Mouse (Mus musculus) ovary, postnatal 14 days (tissue): Measurements from ENCODE around the gene Dixdc1.

Experiments
- DNase-seq: peaks from one replicate; pipeline ENCODE4 v3.0.0; 2022; ENCODE audit warnings: low spot score

Dixdc1 gene

DNA sequence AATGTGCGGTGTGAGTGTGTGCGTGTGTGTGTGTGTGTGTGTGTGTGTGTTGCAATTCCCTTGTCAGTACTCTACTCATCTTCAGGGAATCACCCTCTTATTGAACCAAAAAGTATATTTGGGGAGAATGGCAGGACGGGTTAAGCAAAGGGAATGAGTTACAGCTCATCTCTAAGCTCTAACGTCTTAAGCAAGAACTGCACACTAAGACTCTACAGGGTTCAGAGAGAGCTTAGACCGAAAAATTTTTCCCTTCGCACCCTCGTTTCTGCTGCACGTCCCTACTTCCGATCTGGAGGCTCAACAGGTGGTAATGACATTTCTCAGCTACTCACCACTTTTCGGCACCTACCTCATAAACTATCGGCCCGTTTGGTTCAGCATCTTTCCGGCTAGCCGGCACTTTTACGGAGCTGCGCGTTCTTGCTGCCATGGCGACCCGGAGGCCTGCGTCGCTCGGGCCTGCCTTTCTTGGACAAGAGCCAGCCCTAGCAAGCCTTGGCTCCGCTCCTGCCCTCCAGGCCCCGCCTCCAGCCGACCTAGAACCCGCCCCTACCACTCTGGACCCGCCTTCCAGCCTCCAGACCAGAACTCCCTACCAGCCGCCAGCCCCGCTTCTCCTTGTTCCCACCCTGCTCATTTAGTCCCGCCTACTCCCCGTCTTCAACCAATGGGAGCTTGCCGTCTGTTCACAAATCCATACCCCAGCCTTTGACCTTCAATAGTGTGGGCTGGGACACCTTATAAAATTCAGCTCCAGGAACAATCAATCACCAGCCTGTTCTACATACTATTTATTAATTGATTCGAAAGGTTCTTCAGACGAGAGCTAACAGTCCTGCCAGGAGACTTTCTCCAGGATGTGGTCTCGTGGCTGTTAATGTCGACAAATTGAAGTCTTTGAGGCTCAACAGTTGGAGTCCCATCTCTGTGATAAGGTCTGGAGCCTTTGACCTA lies at the start of gene Dixdc1:
Gene Dixdc1, minus strand, starts transcription at position 604 of the 957 bp plus-strand sequence.
- peak; percentile 96 for DNase-seq

DNA sequence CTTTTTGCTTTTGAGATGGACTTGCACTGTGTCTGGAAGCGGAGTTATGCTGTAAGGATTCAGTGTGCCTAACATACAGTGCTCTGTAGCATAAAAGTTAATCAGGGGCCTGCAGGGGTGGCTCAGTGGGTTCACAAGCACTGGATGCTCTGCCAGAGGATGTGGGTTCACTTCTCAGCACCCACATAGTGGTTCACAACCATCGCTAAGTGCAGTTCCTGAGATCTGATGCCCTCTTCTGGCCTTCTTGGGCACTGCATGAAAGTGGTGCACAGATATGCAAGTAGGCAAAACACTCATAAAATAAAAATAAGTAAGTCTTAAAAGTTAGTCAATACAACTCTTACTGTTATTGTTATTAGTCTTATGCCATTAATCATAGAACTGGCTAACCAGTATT lies 42.8 kb upstream of the Dixdc1 start:
- DNase-seq = no peak

DNA sequence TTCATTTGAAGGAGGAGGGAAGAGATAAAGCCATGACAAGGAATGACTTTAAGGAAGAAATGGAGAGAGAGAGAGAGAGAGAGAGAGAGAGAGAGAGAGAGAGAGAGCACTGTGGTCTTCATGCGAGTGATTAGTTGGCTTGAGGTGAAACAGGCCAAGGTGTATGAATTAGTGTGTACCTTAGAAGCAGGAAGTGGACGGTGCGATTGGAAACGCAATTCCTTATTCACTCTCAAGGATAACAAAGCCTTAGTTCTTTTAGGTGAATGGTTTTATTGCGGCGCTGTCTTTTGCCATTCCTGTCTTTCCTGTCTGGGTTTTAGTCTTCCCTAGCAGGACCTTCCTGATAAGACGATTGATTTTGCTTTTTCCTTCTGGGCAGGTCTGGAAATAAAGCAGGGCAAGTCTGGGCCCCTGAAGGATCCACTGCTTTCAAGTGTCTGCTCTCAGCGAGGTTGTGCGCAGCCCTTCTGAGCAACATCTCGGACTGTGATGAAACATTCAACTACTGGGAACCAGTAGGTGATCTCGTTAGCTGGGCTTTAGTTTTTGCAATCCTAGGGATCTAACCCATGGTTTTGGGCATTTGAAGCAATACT lies 36.9 kb upstream of the Dixdc1 start:
- no peak for DNase-seq

DNA sequence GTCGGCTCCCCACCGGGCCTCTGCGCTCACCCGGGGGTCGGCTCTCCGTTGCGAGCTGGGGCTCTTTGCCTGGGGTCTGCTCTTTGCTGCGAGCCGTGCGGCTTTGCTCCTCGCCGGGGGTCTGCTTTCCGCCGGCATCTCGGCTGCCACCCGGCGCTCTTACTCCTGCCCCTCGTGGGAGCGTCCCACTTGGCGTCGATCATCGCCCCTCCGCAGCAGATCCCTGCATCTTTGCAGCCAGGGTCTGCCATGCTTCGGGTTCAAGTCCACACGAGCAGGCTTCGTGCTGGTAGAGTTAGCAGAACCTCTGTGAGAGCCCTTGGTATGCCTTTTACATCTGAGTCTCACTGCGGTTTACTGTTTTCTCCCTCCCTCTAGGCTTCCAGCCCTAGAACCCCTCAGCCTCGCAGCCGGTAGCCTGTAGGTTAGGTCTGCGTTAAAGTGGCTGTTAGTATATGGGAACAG lies 36.4 kb upstream of the Dixdc1 start:
- DNase-seq = no peak

DNA sequence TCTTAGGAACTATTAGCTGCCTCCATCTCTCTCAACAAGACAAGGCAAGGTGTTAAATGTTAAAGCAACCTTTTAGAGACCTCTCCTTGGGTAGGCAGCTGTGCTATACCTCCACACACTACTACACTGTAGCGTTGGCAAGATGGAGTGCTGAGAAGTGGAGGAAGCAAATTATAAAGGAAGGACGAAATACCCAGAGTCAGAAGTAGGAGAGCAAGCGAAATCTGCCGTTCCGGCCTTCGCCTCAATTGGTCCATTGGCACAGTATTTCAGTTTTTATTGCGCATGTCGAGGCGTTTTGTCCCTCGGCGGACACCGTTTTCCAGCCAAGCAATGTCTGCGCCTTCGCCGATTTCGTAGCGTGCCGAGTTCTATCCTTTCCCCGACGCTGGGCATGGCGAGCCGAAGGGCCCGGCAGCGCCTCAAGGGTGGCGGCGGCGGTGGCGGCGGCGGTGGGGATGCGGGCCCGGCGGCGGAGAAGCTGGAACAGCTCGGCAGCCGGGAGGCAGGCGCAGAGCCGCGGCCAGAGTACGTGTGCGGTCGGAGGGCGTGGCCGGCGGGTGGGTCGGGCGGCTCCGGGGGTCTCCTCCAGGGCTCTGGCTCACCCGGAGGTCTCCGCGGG lies 35.8 kb upstream of the Dixdc1 start, which contains the start of the genes Alg9 and 1110032A03Rik:
Gene Alg9, plus strand, starts transcription at position 29 of the 622 bp plus-strand sequence.
Gene 1110032A03Rik, minus strand, starts transcription at position 530 of the 622 bp plus-strand sequence.
- DNase-seq = peak; percentile 89

DNA sequence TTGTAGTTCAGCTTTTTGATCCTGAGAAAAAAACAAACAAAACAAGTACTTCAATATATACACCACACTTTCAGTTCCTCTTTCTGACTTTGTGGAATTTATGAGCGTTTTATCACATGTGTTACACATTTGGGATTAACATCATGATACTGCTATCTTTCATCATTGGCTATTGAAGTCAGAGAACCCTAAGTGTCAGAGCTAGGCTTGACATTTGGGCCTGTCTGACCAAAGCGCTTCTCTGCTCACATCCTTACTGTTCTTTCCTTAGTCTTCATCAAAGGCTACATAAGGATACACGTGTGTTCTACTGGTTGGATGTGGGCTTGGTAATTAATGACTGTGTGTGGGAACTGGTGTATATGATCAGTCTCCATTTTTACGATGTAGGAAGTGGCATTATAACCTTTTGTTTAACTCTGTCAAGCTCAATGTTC lies 34.7 kb upstream of the Dixdc1 start:
- no peak for DNase-seq

DNA sequence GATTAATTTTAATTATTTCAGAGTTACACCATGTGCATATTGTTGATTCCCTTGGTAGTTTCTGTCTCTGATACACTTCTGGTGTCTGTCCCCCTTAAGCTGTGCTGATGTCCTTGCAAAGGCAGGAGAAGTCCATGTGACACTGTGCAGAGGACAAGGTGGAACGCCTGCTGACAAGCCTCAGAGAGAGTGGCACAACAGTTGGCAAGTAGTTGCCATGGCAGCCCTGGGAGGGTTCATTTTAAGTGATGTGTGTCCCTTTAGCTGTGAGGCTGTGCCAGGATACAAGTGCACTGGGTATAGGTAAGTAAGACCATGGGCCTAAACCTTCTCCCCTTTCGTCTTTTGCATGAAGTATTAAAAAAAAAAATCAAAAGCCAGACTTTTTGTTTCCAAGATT lies 30.7 kb upstream of the Dixdc1 start:
- no peak for DNase-seq

DNA sequence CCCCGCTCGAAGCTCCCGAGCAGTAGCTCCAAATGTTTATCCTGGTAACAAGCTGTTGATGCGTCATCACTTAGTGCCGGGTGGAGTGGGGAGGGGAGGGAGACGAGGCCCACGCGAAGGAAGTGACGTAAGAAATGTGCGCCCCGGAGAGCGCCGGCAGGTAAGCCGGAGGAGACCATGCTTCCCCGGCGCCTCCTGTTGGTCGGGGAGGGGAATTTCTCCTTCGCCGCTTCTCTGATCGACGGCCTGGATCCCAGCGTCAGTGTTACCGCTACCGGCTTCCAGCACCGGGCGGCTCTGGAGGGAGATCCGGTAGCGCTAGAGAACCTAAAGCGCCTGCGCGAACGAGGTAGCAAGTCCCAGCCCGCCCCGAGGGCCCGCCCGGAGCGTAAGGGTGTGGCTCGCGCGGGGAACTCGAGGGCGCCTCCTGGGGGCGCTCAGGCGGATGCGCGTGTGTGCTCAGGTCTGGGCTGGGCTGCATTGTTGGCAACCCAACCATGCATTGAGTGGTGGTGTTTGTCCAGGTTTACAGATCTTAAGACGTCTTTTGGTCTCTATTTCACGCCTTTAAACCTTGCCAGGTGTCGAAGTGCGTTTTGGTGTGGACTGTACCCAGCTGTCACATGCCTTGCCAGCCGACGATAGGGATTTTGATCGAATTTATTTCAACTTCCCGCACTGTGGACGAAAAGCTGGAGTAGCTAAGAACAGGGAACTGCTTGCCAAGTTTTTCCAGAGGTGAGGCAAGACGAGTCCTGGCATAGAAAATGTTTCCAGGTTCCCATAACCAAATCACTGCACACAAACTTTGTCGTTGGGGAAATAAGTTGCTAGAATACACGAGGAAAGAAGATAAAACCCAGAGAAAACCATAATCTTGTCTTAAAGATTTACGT lies 29.0 kb upstream of the Dixdc1 start, which contains the start of gene Fdxacb1:
Gene Fdxacb1, plus strand, starts transcription at position 130 of the 896 bp plus-strand sequence.
- peak; percentile 97 for DNase-seq

DNA sequence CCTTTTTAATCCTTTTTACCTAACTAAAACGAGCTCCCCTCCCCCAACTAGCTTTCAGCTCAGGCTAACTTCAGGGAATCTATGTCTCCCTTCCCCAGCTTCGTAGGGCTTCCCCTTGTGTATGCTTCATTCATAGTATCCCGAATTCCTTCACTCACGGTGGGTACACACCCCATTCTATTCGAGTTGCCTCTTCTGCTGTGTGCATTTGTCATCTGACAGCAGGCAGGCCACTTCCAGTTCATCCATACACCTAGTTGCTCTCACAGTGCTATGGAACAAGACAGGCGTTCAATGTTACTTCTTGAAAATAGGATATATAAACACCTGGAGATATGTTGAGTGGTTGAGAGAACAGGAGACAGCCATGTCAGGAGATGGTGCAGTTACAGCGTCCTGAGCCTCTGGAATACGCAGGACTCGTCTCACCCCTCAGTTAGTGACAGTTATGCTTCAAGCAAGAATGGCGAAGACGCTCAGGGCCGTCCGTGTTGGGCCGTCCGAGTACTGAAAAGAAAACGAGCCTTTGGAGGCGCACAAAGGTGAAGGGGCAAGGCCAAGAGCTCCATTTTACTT lies 28.3 kb upstream of the Dixdc1 start:
- DNase-seq = no peak

DNA sequence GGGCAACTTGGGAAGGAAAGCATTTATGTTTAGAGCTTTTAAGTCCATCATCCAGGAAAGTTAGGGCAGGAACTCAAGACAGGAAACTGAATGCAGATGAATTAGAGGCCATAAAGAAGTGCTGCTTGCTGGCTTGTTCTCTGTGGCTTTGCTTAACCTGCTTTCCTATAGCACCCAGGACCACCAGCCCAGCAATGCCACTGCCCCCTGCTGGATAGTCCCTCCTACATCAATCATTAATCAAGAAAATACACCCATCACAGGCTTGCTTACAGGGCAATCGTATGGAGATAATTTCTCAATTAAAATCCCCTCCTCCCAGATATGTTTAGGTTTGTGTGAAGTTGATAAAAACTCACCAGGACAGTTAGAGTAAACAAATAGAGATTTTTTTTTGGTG lies 24.0 kb upstream of the Dixdc1 start:
- no peak for DNase-seq

DNA sequence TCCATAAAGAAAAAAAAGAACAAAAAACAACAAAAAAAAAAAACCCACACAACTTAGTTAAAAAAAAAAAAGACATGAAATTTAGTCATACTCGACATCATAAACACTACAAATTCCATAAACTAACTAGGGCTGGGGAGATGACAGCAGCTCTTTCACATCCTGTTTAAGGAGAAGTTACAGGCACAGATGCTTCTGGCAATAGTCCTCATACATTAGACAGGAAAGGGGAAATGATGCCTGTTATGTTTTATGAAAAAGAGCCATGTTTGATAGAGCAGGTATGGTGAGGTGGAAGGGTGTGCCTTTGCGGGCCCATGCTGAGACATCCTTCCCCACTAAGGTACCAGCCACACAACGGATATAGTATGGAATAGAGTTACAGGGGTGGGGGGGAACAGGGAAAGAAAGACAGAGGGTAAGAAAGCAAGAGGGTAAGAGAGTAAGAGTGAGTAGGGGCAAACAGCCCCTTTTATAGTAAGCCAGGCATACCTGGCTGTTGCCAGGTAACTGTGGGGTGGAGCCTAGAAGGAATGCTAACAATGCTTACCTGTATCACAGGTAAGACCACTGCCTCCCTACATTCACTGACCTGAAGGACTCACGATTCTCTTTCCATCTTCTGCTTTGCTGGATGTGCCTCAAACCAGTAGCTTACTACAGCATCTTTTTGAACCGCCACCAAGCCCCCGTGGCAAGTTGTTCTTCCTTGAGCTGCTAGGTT lies 22.4 kb upstream of the Dixdc1 start:
- no peak for DNase-seq

DNA sequence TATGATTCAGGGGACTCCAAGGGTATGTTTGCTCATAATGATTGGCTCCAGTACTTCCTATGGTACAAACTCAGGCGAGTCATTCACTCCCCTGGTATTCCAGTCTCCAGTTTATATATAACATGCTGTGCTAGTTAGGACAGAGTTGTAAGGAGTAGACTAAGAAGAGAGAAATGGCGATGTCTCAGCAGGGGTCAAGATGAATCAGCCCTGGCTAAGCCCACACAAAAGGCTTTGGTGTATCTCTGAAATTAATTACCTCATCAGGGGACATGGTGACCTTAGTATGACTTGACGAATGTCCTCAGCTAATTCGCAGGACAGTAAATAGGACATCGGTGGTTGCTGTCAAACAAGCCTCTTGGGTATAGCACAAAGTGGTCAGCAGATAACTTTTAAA lies 17.4 kb upstream of the Dixdc1 start:
- DNase-seq = no peak

DNA sequence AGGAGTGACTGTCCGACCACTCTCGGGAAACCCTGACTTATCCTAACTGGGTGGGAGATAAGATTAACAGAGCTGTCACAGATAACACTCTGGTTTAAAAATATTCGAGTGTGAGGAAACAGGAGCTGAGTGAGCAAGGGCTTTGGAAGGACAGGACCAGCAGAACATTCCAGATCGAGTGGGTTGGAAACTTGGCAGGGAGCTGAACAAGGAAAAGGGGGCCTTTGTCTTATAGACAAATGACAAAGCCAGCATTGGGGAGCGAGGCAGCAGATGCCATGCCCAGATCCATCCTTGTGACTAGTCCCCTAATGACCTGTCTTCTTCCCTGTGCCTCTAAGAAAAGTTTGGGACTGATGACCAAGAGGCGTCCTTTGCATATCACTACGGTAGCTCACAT lies 14.6 kb upstream of the Dixdc1 start:
- no peak for DNase-seq

DNA sequence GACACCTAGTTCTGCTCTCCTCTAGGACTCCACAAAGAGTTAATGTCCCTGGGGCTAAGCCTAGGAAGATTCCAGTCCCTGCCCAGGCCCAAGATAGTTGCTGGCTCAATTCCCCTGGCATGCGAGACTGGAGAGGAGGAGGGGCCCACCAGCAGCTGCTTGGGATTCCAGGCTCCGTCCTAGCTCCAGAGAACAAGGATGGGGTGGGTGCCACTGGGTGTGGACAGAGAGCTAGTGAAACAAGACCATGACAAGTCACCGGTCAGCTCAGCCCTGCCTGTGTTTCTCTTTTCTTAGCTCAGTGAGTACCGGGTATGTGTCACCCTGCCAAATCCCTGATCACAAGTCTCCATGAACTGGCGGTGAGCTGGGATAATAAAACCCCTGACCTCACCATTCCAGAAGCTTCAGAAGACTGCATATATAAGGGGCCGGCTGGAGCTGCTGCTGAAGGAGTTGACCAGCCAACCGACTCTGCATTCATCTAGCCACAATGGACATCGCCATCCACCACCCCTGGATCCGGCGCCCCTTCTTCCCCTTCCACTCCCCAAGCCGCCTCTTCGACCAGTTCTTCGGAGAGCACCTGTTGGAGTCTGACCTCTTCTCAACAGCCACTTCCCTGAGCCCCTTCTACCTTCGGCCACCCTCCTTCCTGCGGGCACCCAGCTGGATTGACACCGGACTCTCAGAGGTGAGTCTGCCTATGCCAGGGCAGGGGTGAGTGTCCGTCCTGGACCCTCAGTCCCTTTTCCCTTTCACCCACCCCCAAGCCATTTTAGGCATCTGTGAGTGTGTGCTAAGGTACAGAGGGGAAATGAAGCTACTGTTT lies 13.7 kb upstream of the Dixdc1 start:
- DNase-seq = peak; percentile 60

DNA sequence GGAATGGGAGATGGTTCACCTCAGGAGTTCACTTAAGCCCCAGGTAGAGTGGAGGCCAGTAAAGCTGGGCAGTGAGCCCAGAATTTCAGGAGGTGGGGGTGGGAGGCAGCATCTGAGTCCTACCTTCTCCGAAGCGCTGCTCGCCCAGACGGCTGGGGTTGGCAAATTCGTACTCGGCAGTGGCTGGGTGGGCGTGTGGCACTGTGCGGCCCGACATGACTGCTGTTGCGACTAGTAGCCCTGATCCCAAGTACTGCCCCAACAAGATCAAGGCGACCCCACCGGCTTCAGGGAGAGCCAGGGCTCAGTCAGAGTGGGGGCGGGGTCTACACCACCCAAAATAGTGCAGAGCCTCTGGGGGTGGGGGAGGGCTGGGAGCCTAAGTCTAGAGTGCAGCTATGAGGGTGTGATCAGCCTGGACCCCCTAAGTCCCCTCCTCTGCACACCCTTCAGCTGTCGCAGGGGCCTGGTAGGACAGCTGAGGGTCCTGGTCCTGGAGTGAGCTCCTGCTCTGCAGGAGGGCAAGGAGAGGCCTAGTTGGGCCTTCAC lies 12.8 kb upstream of the Dixdc1 start, which contains the start of gene Hspb2:
Gene Hspb2, minus strand, starts transcription at position 301 of the 549 bp plus-strand sequence.
- no peak for DNase-seq

DNA sequence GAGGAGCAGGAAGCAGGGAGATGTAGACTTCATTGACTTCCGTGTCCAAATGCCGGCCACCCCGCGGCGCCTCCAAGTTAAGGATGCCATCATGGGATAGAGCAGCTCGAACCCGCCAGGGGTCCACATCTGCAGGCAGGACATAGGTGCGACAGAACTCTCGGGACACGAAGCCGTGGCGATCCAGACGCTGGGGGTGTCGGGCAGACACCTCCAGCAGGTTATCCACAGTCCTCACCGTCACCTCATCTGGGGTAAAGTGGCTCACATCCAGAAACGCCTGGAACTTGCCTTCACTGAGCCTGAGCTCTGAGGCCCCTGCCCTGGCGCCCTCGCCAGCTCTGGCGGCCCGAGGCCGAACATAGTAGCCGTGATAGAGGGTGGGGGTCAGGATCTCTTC lies 12.0 kb upstream of the Dixdc1 start, which contains the start of gene Cryab:
Gene Cryab, plus strand, starts transcription at position 3 of the 400 bp plus-strand sequence.
- no peak for DNase-seq

DNA sequence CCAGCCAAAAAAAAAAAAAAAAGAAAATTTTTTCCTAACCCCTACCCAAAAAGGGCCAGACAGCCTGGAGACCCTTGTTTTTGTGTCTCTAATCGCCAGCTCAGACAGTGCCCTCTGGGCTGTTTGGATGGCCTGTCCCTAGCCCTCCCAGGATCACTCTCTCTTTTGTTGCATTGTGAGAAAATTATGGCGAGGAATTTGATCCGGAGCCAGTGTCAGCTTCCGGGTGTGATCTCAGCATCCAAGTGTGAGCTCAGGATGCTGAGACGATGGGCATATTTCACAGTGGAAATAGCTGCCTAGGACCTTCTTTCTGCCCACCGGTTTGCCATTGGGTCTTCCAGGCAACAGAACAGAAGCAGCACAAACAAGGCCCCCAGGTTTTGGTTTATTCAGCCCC lies 11.4 kb upstream of the Dixdc1 start:
- no peak for DNase-seq

DNA sequence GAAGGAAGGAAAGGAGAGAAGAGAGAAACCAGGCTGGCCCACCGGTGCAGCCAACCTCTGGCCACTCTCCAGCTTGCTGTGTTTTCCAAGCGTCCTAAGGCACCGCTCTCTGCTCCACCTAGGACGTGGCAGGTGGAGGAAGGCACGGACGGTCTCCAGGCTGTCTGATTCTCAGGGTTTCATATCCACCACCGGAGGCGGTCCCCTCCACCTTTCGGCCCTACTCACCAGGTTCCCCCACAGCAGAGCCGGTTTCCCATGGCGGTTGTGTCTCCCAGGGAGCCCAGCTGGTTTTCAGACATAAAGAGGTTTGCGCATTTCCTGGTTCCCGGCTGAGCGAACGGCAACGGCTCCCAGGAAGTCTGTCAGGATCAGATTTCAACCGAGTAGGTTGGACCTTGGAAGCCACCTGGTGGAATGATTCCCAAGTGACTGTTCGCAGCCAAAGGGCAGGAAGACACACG lies 6.9 kb upstream of the Dixdc1 start, which contains the start of gene 2310030G06Rik:
Gene 2310030G06Rik, minus strand, starts transcription at position 323 of the 464 bp plus-strand sequence.
- no peak for DNase-seq

DNA sequence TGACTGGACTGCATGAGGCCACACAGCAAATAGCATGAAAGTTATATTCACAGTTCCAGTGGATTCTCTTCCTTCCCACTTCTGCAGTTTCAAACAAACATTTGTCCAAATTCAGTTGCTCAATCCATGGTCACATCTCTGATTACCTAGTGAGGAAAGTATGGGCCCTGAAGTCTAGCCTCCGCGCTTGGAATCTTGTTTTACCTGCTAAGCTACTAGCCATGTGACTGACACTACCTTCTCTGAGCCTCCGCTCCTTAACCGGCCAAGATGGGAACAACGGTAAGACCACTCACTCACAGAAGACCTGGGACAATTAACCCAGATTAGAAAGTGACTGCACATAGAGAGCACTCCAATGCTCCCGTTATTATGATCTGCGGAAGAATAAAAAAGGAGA lies 6.5 kb upstream of the Dixdc1 start:
- DNase-seq = no peak
